Mouse (Mus musculus) layer of hippocampus, postnatal 36 days (tissue): ENCODE data around the gene Ddb2. TPM values are rescaled to one million over a fixed set of nuclear protein-coding genes. Genes with fewer than 3 reads are reported as not detected.
"Not testable (repeated sequence)": the region's sequence is repeated elsewhere in the genome, so short reads cannot be mapped to it uniquely, and the experiment has no call there.

ENCODE experiments used
- DNase-seq, 2 experiments: peaks; one replicate each; pipeline ENCODE4 v3.0.0; 2022
- total RNA-seq, 2 experiments: library from RNA; stranded (reverse); gene quantifications; 2 replicates each; pipeline ENCODE4 v1.2.3; 2021

Ddb2 gene
- total RNA-seq, 2 experiments from 2014 or later: 9.3 to 9.8 TPM

DNA sequence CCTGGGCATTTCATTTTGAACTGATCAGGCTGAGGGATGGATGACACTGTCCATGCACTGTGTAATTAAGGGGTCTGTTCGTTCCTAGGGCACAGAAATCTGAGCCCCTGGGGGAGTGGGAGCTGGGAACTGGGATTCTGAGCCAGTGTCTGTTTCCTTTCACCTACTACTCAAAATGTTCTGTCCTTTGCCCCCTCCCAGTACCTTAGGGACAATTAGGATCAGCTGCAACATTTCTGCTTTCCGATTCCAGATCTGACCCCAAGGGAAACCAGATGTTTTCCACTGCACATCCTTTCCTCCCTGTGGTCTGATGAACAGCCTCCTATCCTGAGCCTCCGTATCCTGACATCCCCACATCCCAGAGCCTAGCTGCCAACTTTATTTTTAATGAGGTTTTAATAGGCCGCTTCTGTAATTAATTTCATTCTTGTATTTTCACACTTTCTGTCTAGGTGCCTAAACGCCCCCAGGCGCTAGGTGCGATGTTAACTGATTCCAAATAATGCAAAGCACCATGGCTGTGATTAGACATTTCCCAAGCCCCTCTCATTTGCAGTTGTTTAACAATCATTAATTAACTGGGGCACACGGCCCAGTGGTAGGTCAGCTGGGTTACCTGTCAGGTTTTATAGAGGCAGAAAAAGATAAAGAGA lies 18.1 kb upstream of the Ddb2 start:
- no peak for DNase-seq

DNA sequence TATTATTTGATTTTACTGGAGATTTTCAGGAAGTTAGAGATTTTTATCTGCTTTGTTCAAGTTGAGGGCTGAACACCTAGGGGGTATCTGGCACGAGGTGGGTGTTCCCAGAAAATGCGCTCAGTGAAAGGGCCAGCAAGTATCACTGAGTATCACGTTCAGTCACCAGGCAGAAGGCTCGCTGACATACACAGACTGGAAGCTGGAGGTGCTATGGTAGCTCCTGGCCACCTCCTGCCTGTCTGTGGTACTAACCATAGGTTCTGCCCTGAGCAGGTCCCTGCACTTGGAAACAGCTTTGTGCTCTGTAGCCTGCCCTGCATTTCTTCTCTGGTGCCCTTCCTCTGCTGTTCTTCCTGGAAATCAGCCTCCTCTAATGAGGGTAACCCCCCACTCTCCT lies 15.7 kb upstream of the Ddb2 start:
- DNase-seq: no peak

DNA sequence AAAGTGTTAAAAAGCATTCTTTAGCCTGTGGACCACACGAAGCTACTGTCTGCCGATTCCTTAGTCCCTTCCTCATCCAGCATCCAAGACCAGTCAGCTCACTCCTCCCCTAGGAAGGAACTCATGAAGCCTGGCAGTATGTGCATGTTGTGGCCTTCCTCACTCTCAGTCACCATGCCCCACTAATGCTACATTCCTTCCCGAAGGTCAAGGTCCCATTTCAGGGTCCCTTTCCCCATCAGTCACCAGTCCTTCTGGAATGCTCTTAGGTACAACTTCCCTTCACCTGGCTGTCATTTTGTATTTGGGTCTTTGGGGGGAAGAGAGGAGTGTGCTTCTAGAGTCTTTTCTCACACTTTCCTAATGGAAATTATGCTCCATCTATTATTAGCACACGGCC lies 15.2 kb upstream of the Ddb2 start:
- no peak for DNase-seq

DNA sequence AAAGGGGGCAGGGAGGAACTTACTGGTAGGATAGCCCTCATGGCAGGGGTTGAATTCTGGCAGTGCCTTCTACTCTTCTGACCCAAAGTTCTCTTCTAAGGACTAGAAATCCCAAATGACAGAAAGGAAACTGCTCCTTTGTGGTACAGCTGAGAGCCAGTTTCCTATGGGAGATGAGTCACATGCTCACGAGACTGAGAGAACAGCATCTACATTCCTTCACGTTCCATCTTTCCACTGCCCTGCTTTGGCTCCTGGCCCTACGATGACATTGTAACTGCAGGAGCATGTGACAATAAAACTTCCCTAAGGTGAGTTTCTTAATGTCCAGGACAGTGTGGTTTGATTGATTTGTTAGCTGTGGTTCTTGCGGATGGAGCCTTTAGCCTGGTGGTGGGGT lies 11.6 kb upstream of the Ddb2 start:
- DNase-seq: no peak

DNA sequence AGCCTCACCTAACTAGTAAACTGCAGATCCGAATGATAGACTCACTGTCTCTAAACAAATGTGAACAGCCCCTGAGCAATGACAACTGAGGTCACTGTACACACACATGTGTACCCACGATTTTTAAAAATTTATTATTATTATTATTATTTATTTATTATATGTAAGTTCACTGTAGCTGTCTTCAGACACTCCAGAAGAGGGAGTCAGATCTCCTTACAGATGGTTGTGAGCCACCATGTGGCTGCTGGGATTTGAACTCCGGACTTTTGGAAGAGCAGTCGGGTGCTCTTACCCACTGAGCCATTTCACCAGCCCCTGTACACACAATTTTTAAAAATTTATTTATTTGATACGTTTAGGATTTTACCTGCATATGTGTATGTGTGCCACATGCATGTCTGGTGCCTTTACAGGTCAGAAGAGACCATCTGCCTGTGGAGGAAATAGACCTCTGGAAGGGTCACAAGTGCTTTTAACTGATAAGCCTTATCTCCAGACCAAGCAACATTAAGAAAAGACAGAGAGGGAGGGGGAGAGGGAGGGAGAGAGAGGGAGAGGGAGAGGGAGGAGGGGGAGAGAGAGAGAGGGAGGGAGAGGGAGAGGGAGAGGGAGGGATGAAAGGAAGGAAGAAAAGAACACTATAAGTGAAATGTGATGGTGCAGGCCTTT lies 7.9 kb upstream of the Ddb2 start:
- no peak for DNase-seq

DNA sequence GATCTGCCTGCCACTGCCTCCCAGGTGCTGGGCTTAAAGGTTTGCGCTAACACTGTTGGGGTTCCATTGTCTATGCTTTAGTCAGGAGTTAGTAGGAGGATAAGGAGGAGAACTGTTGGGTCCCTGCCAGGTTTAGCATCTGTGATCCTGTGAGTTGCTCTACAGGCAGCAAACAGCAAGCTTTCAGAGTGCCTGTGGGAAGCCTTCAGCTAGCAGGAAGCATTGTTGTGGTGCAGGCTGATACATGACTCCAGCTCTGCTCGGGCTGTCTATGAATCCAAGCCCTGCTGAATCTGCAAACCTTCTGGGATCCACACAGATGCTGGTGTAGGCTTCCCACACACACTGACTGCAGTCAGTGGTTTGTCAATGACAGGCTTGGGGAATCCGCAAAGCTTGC lies 6.6 kb upstream of the Ddb2 start:
- DNase-seq: peak; percentile 71 to 72

DNA sequence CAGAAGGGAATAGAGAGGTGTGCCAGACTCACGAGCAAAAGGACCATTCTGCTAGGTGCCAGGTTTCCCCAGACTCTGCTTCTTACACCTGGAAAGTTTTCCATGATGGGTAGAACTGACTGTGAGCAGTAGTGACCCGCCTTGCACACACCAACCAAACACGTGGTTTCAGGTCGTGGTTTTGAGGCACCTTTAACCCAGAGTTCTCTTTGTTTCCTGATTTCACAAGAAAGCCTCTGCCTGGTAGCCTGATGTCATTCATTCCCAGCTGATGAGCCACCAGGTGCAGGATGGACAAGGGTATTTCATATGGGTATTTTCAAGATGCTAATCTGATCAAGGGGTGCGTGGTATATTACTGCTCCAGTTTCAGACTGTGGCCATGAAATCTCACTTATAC lies 5.8 kb upstream of the Ddb2 start:
- DNase-seq: no peak

DNA sequence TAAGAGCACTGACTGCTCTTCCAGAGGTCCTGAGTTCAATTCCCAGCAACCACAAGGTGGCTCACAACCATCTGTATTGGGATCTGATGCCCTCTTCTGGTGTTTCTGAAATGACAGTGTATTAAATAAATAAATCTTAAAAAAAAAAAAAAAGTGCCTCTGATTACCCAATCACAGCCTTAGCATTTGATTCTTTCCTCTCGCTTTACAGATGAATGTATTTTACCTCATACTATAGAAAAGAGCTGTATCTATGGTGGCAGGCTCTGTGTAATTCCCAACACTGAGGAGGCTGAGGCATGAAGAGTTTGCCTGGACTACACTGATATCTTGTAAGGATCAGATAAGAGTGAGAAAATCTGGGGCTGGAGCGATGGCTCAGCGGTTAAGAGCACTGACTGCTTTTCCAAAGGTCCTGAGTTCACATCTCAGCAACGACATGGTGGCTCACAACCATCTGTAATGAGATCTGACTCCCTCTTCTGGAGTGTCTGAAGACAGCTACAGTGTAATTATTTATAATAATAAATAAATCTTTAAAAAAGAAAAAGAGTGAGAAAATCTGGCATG lies 814 bp upstream of the Ddb2 start:
- DNase-seq: not testable (repeated sequence)

DNA sequence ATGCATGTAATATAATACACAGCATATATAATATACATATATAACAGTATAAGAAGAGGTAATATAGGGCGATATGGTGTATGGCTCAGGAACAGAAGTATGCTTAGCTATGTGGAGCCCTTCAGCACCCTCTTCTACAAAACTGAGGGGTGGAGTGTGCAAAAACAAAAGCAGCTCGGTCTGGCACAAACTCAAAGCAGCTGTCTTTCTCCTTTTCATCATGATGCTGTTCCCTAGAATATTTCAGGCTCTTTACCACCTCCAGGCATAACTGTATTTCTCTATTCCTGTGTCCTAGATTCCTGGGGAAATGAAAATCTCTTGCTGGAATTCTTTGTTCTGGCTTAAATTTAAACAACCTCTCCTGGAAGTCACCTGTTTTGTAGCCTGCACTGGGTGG lies 7.0 kb downstream of the Ddb2 start:
- DNase-seq: no peak

DNA sequence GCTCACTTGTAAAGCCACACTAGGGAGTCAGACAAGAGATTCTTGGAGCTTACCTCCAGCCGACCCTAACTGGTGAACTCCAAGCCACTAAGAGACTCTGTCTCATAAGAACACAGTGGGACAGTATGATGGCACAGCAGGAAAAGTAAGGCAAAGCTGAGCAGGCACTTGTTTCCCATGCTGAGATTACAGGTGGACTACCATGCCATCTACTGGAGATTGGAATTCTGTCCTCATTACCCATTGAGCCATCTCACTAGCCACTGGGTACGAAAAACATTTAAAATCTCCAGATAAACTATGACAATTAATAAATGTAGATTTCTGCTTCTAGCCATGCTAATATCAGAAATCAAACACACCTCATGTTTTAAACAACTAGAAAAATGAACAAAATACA lies 13.2 kb downstream of the Ddb2 start:
- DNase-seq: no peak

DNA sequence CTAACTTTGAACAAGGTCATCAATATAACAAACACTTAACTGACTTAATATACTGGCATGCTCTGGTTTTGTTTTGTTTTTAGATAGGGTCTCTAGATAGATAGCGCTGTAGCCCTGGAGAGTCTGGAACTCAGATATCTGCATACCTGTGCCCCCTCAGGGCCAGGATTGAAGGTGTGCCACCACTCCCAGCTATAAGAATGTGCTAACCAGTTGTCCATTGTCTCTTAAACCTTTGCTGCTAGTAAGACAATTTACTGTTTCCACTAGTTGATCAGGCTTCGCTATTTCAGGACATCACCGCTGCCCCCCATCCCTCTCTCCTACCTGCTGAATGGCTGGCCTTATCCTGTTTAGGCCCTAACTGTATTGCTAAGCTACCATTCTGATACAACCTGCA lies 16.3 kb downstream of the Ddb2 start:
- DNase-seq: no peak

DNA sequence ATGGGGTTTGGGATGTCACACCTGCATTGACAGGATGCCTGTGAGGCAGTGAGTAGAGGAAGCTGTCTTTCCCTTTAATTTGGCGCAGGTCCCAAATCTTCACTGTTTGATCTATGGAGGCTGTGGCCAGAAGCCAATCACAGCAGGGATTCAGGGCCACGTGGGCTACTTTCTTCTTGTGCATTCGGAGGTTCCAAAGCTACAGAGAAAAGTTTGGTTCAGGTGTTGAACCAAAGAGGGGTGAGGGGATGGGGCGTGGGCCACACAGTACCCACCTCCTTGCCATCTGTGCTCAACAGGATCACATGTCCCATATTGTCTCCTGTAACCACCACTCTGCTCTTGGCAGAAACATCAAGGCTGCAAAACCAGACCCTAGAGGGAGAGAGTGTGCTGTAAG lies 19.8 kb downstream of the Ddb2 start:
- no peak for DNase-seq

DNA sequence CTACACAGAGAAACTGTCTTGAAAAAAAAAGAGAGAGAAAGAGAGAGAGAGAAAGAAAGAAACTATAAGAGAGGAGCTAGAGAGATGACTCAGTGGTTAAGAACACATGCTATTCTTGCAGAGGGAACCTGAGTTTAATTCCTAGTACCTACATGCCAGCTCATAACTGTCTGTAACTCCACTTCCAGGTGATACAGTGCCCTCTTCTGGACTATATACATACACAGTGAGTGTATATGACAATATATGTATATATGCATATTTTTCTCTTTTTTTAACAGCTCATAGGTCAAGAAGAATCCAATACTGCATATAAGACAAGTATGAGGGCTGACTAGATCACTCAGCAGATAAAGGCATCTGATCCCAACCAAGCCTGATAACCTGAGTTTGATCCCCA lies 23.5 kb downstream of the Ddb2 start:
- no peak for DNase-seq

DNA sequence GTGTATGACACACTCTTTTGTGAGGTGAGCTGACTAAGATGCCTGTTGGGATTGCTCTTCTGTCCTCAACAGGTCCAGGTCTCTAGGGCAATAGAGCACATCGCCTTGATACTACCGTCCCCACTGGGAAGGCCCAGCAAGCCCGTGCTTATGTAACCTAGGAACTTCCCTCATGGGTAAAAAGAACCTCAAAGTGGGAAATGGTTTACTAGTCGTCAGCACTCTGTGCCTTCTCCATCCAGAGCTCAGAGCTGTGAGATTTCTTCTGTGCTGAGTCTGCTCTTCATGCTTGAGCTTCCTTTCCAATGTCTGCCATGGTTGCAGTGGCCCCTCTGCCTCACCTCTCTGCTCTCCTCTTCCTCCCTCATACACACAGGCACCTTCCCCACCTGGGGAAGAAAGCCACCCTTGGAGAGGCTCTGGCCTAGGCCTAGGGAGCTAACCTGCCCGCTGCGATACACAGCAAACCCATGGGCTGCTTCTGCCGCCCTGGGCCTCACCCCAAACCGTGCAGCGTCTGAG lies 30.5 kb downstream of the Ddb2 start:
- DNase-seq: no peak

DNA sequence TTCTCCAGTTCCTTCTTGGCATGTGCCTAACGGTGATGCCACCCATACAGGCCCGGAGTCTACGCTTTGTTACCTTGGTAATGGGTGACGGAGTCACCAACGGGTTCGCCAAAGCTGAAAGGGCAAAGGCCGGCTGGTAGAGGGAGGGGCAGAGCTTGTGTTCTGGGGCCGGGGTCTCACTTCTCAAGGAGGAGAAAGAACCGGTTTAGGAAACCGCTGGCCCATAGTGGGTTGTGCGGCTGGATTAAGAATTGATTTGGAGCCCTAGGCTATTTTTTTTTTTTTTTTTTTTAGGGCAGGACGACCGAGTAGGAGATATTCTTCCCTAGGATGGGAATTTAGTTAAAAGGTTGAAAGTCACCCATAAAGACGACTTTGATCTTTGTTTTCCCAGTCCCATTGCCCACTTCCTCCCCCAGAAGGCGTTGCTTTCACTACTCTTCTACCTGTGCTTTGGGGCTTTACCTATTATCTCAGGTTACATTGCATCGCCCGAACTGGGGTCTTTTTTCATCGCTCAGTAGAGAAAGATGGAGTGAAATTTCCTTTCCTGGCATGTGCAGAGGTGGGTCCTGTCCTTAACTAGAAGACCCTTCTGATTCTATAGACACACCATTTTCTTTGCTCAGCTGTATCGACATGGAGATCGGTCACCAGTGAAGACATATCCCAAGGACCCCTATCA lies 33.7 kb downstream of the Ddb2 start:
- DNase-seq: no peak

DNA sequence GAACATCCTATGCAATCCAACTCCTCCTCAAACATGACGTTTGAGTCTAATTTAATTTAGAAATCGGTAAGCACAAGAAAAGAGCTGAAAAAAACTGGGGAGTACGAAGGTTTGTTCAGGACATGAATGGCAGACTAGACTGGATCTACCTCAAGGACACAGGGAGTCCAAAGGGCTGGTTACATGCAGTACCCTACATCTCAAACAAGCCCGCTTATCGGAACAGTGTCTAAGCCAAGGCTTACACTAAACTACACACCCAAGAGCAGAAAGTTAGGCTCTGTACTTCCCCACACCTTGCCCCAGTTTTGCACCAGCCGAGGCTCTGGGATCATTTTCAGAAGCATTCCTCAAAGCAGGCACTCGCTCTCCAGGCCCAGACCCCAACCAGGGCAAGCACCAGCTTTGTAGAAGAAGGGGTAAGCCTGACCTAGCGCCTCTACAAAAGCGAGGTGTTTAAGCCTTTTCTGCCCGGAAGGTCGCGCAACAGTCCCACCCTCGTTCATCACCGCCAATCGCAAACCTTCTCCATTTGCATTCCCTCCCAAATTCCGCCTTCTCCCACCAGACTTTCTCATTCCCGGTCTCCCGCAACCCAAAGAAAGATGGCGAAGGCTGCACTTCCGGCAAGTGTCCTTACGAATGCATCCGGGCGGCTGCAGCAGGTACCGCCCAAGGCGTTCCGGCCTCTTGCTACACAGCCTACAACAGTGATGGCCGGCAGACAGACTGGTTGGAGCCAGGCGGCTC lies 34.4 kb downstream of the Ddb2 start, which contains the start of the genes Nr1h3 and Acp2:
Nr1h3 (minus strand) TSS at position 613 of the 750 bp plus-strand sequence.
Acp2 (plus strand) TSS at position 664 of the 750 bp plus-strand sequence.
- peak; percentile 96 to 97 for DNase-seq

DNA sequence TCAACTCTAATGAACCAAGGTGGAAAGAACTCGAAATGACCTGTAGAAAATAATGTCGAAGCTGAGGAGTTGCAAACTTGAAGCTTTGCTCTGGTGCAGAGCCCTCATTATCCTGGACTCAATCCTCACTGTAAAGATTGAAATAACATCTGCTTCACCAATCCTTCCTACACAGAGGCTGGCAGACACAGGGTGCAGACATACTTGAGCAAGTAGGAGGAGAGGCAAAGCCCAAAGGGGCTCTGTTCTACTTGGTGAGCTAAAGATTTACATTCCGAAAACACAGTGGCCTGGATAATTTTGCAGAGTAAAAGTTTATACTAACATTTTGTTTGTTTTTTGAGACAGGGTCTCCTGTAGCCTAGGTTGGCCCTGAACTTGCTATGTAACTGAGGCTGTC lies 37.9 kb downstream of the Ddb2 start:
- no peak for DNase-seq

DNA sequence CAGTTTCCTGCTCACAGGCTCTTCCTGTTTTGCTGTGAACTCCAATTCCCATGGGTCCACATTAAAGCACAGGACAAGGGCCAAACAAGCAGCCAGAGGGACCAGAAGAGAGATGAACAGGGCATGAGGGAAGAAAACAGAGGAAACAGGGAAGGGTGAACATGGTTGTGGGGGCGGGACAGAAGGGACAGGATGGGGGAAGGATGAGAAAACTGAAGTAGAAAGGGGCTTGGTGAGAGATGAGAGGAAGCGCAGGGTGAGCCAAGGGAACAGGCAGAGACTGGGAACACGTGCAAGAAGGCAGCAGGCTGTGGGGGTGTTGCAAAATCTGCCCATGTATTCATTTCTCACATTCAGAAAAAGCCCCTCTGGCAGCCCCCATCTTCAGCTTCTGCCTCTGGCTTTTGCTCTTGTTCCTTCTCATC lies 40.2 kb downstream of the Ddb2 start:
- peak; percentile 55 to 57 for DNase-seq

DNA sequence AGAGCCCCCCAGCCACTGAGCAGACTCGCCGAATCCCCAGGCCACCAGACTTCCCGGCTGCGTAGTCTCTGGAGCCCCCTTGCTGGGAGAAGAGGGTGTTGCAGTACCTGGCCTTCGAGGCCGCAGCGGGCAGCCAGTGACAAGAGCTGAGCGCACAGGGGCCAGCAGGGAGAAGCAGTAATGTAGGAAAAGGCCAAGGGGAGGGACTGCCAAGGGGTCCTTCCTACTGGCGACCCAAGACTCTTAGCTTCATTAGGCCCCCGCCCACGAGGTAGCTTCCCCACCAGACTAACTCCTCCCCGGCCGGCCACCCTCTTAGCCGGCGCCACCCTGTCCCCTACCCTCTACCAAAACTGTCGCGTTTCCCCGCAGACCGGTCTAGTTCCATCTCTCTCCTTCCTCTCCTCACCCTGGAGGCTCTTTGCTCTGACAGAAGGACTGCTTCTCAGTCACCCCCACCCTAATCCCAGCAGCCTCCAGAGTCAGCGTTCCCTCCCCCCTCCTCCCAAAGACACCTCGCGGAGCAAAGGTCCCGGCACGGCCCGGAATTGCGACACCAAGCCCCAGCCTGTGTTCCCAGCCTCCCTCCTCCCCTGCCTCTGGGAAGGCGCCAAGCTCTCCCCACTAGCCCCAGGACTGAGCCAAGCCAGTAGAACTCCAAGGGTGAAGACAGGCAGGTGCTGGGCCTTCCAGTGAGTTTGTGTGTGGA lies 42.0 kb downstream of the Ddb2 start:
- peak; percentile 37 to 39 for DNase-seq

DNA sequence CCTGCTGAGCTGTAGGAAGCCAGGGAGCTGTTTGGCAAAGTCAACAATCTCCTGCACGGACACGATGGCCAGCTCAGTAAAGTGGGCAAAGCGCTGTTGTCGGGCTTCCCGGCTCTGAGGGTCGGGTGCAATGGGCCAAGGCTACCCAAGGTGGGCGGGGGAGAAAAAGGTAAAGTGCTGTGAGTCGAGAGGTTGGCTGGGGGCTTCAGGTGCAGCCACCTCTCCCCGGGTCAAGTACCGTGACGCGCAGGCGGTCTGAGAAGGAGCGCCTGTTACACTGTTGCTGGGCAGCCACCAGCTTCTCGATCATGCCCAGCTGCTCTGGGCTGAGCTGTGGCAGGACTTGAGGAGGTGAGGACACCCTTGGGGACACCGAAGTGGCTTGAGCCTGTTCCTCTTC lies 46.3 kb downstream of the Ddb2 start:
- no peak for DNase-seq

DNA sequence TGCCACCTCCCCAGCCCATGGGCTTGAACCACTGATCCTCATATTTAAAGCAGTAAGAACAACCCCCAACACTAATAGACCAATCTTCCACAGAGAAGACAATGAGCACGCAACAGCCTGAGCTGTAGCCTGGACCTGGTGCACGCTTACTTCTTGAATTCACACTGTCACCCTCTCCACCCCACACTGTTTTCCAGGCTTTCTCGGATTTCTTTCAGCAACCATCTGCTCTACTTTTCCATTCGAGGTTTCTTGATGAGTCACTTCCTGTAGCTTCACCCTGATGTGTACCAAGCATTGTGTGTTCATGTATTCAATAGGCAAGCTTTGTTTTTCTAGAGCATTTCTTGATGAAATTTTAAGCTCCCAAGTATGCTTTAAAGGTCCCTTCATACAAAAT lies 49.4 kb downstream of the Ddb2 start:
- no peak for DNase-seq

DNA sequence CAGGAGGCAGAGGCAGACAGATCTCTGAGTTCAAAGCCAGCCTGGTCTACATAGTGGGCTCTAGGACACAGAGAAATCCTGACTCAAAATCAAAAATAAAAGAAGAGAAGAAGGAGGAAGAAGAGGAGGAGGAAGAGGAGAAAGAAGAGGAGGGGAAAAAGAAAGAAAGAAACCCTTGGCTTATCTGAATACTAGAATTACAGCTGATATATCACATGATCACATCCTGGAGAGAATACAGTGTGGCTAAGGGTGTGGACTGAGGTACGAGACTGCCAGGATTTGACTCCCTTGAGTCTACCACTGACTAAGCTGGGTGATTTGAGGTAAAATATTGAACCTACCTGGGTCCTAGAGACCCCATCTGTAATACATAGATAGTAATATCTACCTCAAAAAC lies 50.6 kb downstream of the Ddb2 start:
- DNase-seq: no peak
